Mouse (Mus musculus) G1E (cell line): ENCODE measurements around the gene Cacnb3.

Experiments used
- CTCF ChIP-seq: IDR thresholded peaks from 2 replicates; pipeline ENCODE4 v1.5.1; 2012; ENCODE audit warnings: low read depth, low read length, inconsistent platforms, mixed read lengths
- GATA1 ChIP-seq: IDR thresholded peaks from 2 replicates; pipeline ENCODE4 v1.6.1; 2012; ENCODE audit warnings: borderline replicate concordance, low read length, inconsistent platforms, mixed read lengths
- POLR2AphosphoS5 ChIP-seq: IDR thresholded peaks from 2 replicates; pipeline ENCODE4 v1.6.1; 2012; ENCODE audit warnings: low read depth, low read length, inconsistent platforms; ENCODE audit not compliant: insufficient replicate concordance
- TAL1 ChIP-seq: conservative IDR thresholded peaks from 2 replicates; pipeline ENCODE4 v1.6.1; 2012; ENCODE audit warnings: low read depth, low read length, inconsistent platforms, mixed read lengths

DNA sequence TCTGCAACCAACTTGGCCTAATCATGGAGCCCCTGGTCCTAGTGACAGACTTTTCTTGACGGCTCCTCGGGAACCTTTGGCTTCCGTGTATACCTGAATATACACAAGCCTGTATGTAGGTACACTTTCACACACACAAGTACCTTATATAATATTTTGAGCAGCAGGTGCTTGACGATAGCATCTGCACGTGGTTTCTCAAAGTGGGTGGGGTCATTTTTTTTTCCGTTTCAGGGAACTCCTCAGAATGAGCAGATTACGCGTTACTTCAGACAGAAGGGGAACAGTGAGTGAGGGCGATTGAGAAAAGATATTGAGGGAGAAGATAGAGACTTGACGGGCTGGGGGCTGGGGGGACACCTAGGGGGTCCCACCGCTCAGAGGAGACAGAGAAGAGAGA is 42.9 kb upstream of the Cacnb3 start:
- TF ChIP-seq CTCF (no peak), POLR2AphosphoS5 (no peak), TAL1 (no peak), GATA1 (no peak)
